Mouse (Mus musculus) stomach, embryonic 16.5 days (tissue): ENCODE measurements at regions not wholly inside any gene's neighbourhood (a gene's known extent, or its start where the extent isn't known, plus 50 kb on each side); places are given as distances from the start of the nearest gene placed in this dataset.

Source experiments
- ATAC-seq: fragments of 200-750 bp; cut with Nextera tagmentation; 2 replicates; pipeline ENCODE4 v1.8.0; 2017; ENCODE audit warnings: moderate number of reproducible peaks, moderate TSS enrichment; ENCODE audit not compliant: insufficient read depth, low FRiP score
- H3K27ac ChIP-seq: fragments of 300-500 bp; sonication (generic); 2 replicates; pipeline ENCODE4 v1.5.1; 2014; ENCODE audit warnings: low read length
- H3K27me3 ChIP-seq: fragments of 300-500 bp; sonication (generic); 2 replicates; pipeline ENCODE4 v1.6.1; 2014; ENCODE audit warnings: low read length, control low read depth, mixed read lengths; ENCODE audit not compliant: control insufficient read depth, insufficient read depth
- H3K36me3 ChIP-seq: fragments of 300-500 bp; sonication (generic); 2 replicates; pipeline ENCODE4 v1.6.1; 2014; ENCODE audit warnings: low read length; ENCODE audit not compliant: control insufficient read depth, insufficient read depth
- H3K4me1 ChIP-seq: fragments of 300-500 bp; sonication (generic); 2 replicates; pipeline ENCODE4 v1.6.1; 2014; ENCODE audit warnings: low read length, control low read depth, mixed read lengths; ENCODE audit not compliant: control insufficient read depth, insufficient read depth
- H3K4me2 ChIP-seq: fragments of 300-500 bp; sonication (generic); 2 replicates; pipeline ENCODE4 v1.6.1; 2014; ENCODE audit warnings: low read depth, low read length, mixed read lengths
- H3K4me3 ChIP-seq: fragments of 300-500 bp; sonication (generic); replicated peaks from 2 replicates; pipeline ENCODE4 v1.5.1; 2014; ENCODE audit warnings: mild to moderate bottlenecking, low read length
- H3K9ac ChIP-seq: fragments of 300-500 bp; sonication (generic); 2 replicates; pipeline ENCODE4 v1.6.1; 2014; ENCODE audit warnings: low read length
- H3K9me3 ChIP-seq: fragments of 300-500 bp; sonication (generic); replicated peaks from 2 replicates; pipeline ENCODE4 v1.6.1; 2016; ENCODE audit warnings: low read length, control low read depth; ENCODE audit not compliant: control insufficient read depth
- WGBS: fragments of 180-500 bp; shearing (Covaris S2); extraction: QIAGEN DNeasy Blood & Tissue Kit; methylation state at CpG from one replicate; pipeline ENCODE4 v1.1.7; 2014; 5-methylcytosine and 5-hydroxymethylcytosine counted together

GRCm38 (mm10) chr3:42201373-42201772, 459.0 kb downstream of the D3Ertd751e start:
- no peak for ATAC-seq
- no peaks in the 10 kb centered on the region for H3K36me3 ChIP-seq
- no peaks in the 10 kb centered on the region for H3K27me3 ChIP-seq
- H3K4me1 ChIP-seq, result no peaks in the 10 kb centered on the region
- H3K9ac ChIP-seq, result no peak overlapping the region
- 79% methylated on average over 6 of the region's 6 CpGs for WGBS
- H3K9me3 ChIP-seq, result no peaks in the 10 kb centered on the region
- no peak overlapping the region for H3K4me2 ChIP-seq
- no peak overlapping the region for H3K27ac ChIP-seq
- H3K4me3 ChIP-seq, result no peak overlapping the region

GRCm38 (mm10) chr3:42205640-42206039, 463.2 kb downstream of the D3Ertd751e start:
- no peaks in the 10 kb centered on the region for H3K9me3 ChIP-seq
- WGBS, result 81% methylated on average over 4 of the region's 4 CpGs
- no peak overlapping the region for H3K4me3 ChIP-seq
- H3K9ac ChIP-seq, result no peak overlapping the region
- ATAC-seq, result no peak
- no peaks in the 10 kb centered on the region for H3K27me3 ChIP-seq
- no peaks in the 10 kb centered on the region for H3K4me1 ChIP-seq
- no peak overlapping the region for H3K4me2 ChIP-seq
- H3K36me3 ChIP-seq, result no peaks in the 10 kb centered on the region
- H3K27ac ChIP-seq, result no peak overlapping the region

- H3K27ac ChIP-seq, result no peak overlapping the region
- H3K4me2 ChIP-seq, result no peak overlapping the region
- H3K4me1 ChIP-seq, result no peaks in the 10 kb centered on the region
- no peak overlapping the region for H3K9ac ChIP-seq
- no peaks in the 10 kb centered on the region for H3K27me3 ChIP-seq
- H3K36me3 ChIP-seq, result no peaks in the 10 kb centered on the region
- WGBS, result 81% methylated on average over 3 of the region's 3 CpGs
- no peak for ATAC-seq
- H3K9me3 ChIP-seq, result no peaks in the 10 kb centered on the region
- H3K4me3 ChIP-seq, result no peak overlapping the region
Measured at GRCm38 (mm10) chr3:42211420-42211819, 469.0 kb downstream of the D3Ertd751e start.

DNA sequence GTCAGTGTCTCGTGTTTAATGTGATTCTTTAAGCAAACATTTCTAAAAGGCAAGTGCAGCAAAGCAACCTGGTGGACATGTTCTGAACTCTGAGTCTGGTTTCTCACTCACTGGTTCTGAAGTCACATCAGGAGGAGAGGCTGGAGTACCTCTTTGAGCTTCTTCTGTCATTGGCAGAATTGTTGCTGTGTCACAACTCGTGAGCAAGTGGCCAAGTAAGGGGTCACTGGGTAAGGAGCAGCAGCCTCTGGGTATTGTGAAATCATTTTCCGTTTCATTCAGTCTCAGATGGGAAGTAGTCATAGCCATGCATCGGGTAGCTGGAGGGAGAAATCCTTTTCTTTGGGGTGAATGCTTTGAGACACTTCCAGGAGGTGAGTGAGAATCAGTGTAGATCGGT, 470.0 kb downstream of the D3Ertd751e start:
- ATAC-seq, result no peak
- 76% methylated on average over 5 of the region's 5 CpGs for WGBS
- no peaks in the 10 kb centered on the region for H3K9me3 ChIP-seq
- H3K4me1 ChIP-seq, result no peaks in the 10 kb centered on the region
- H3K4me3 ChIP-seq, result no peak overlapping the region
- no peak overlapping the region for H3K27ac ChIP-seq
- H3K9ac ChIP-seq, result no peak overlapping the region
- H3K4me2 ChIP-seq, result no peak overlapping the region
- no peaks in the 10 kb centered on the region for H3K36me3 ChIP-seq
- H3K27me3 ChIP-seq, result no peaks in the 10 kb centered on the region

- WGBS, result 77% methylated on average over 6 of the region's 6 CpGs
- no peaks in the 10 kb centered on the region for H3K9me3 ChIP-seq
- no peaks in the 10 kb centered on the region for H3K4me1 ChIP-seq
- ATAC-seq, result no peak
- no peak overlapping the region for H3K4me3 ChIP-seq
- no peak overlapping the region for H3K4me2 ChIP-seq
- H3K27me3 ChIP-seq, result no peaks in the 10 kb centered on the region
- no peaks in the 10 kb centered on the region for H3K36me3 ChIP-seq
- H3K9ac ChIP-seq, result no peak overlapping the region
- no peak overlapping the region for H3K27ac ChIP-seq
Measured at GRCm38 (mm10) chr3:42213163-42213562, 470.8 kb downstream of the D3Ertd751e start.

GRCm38 (mm10) chr3:42214624-42215276, 472.3 kb downstream of the D3Ertd751e start:
- Histone ChIP-seq H3K4me1 (no peaks in the 10 kb centered on the region), H3K27me3 (no peaks in the 10 kb centered on the region), H3K36me3 (no peaks in the 10 kb centered on the region), H3K4me3 (no peak overlapping the region), H3K27ac (no peak overlapping the region), H3K9me3 (no peaks in the 10 kb centered on the region), H3K9ac (no peak overlapping the region), H3K4me2 (no peak overlapping the region)
- 30% methylated on average over 10 of the region's 10 CpGs for WGBS
- no peak for ATAC-seq

- no peaks in the 10 kb centered on the region for H3K27me3 ChIP-seq
- H3K4me2 ChIP-seq, result no peak overlapping the region
- H3K9ac ChIP-seq, result no peak overlapping the region
- no peaks in the 10 kb centered on the region for H3K4me1 ChIP-seq
- no peak for ATAC-seq
- H3K4me3 ChIP-seq, result no peak overlapping the region
- WGBS, result 91% methylated on average over 3 of the region's 3 CpGs
- no peaks in the 10 kb centered on the region for H3K9me3 ChIP-seq
- no peak overlapping the region for H3K27ac ChIP-seq
- no peaks in the 10 kb centered on the region for H3K36me3 ChIP-seq
Measured at GRCm38 (mm10) chr3:42218719-42219118, 476.3 kb downstream of the D3Ertd751e start.

DNA sequence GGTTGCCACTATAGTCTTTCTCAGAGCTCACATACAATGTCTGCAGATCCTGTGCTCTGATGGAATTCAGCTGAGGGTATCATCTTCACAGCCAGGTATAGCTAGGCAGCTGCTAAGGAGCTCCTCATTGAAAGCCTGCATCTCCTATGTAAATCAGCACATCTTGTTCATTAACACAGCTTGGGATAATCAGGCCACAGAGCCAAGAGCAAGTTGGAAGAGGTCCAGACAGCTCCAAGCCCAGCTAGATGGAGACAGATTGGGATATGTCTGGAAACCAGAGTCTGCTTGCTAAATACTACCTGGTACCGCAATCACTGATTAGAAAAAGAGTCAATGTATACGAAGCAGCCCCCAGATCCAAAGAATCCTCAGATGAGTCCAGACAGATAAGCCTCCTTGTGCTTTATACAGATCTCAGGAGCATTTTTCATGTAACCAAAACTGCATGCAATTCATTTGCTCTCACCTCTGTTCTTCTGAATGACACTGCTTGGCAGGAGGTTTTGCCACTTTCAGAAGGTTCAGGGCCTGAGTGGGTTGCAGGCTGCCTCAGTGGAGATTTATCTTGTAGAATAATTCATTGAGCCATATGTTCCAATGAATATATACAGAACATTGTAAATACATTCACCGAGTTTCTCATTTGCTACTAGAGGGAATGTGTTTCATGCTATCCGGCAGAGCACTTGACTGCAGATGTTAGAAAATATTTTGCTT, 485.4 kb downstream of the D3Ertd751e start:
- H3K27ac ChIP-seq, result no peak overlapping the region
- 62% methylated on average over 4 of the region's 4 CpGs for WGBS
- no peaks in the 10 kb centered on the region for H3K9me3 ChIP-seq
- H3K4me1 ChIP-seq, result no peaks in the 10 kb centered on the region
- H3K4me3 ChIP-seq, result no peak overlapping the region
- no peaks in the 10 kb centered on the region for H3K27me3 ChIP-seq
- no peak for ATAC-seq
- H3K36me3 ChIP-seq, result no peaks in the 10 kb centered on the region
- no peak overlapping the region for H3K4me2 ChIP-seq
- H3K9ac ChIP-seq, result no peak overlapping the region

- no peak for ATAC-seq
- Histone ChIP-seq H3K27me3 (no peaks in the 10 kb centered on the region), H3K4me1 (no peaks in the 10 kb centered on the region), H3K4me2 (no peak overlapping the region), H3K27ac (no peak overlapping the region), H3K9me3 (no peaks in the 10 kb centered on the region), H3K9ac (no peak overlapping the region), H3K4me3 (no peak overlapping the region), H3K36me3 (no peaks in the 10 kb centered on the region)
- 69% methylated on average over 3 of the region's 3 CpGs for WGBS
Measured at GRCm38 (mm10) chr3:42228399-42228755, 486.0 kb downstream of the D3Ertd751e start.
